Mouse (Mus musculus) cerebellum, postnatal 25 days (tissue): ENCODE measurements around the gene Fam205a1.
A peak's percentile ranks its signal among the peaks of the same experiment; 100 is the strongest.
"Not testable (repeated sequence)": the region's sequence is repeated elsewhere in the genome, so short reads cannot be mapped to it uniquely, and the experiment has no call there.

Experiments
- DNase-seq, 2 experiments: peaks; one replicate each; pipeline ENCODE4 v3.0.0; 2021; ENCODE audit warnings: mixed read lengths in 2 of 2

Fam205a1 gene

GRCm38 (mm10) chr4:42853788-42854187, at the start of gene Fam205a1:
Gene Fam205a1 (minus strand): TSS chr4:42853888.
- DNase-seq: not testable (repeated sequence)

GRCm38 (mm10) chr4:42902730-42903129, 49.0 kb upstream of the Fam205a1 start:
- DNase-seq: no peak

- DNase-seq: peak in 1 of 2 experiments; percentile 53
Observed at GRCm38 (mm10) chr4:42902174-42902573, 48.5 kb upstream of the Fam205a1 start.

- DNase-seq: peak; percentile 20 to 28
Observed at GRCm38 (mm10) chr4:42900878-42901277, 47.2 kb upstream of the Fam205a1 start.

DNA sequence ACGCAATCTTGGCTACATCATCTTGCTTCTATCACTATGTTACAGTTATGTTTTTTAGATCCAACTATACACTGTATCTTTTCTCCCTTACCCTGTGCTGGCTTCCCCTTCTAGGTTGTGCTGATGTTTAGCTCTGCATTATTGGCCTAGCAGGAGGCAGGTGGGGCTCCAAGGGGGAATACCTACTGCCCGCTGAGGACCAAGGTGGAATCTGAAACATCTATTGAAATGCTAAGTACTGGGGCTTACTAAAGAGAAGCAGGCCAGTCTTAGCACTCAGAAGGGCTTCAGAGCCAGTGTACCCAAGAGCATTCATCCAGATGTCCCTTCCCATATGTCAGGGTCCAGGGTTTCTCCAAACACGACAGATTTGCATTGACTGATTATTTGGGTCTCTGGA, 45.2 kb upstream of the Fam205a1 start:
- DNase-seq: no peak

GRCm38 (mm10) chr4:42895118-42895517, 41.4 kb upstream of the Fam205a1 start:
- no peak for DNase-seq

DNA sequence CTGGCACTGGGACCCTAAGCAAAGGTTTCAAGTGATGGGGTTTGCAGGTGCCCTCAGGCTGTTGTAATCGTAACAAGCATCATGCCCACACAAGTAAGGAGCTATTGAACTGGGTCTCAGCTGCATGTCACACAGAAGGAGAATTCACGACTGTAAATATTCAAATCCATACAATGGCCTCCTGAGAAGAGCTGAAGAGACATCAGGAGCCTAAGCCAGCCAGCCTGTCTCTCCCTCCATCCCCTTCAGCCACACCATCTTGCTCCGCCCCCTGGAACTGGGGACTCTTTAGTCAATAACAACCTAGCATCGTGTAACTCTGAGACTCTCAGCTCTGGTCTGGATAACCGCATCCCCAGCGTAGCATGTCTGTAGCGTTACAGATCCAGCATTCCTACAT, 37.5 kb upstream of the Fam205a1 start:
- no peak for DNase-seq

- DNase-seq: no peak
Observed at GRCm38 (mm10) chr4:42888806-42889205, 35.1 kb upstream of the Fam205a1 start.

DNA sequence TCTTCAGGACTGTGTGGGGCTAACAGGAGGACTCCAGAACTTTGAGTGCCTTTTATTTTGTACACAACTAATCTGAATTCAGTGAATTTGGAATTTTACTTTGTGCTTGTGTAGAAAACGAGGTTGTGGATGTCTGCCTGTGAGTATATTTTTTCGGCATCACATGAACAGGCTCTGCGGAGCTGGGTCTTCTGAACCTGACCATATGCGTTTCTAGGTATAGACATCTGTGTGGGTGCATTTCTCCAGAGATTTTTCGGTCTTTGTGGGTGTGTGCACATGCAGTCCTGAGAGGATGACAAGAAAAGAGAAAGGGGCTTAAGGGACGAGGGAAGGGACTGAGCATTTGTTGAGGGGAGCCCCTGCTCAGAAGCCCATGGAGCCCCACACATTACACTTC, 33.2 kb upstream of the Fam205a1 start:
- DNase-seq: no peak

DNA sequence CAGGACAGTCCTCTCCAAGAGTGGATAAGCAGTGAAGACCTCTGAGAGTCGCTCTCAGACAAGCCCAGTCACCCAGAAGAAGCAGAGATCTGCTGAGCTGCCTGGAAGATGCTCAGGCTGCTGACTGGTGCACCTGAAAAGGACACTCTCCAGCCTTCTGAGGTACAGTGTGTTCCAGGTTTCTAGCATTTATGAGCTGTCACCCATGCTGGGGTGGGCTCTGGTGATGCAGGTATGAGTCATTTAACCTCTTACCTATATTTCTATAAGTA, 26.9 kb upstream of the Fam205a1 start:
- DNase-seq: no peak

DNA sequence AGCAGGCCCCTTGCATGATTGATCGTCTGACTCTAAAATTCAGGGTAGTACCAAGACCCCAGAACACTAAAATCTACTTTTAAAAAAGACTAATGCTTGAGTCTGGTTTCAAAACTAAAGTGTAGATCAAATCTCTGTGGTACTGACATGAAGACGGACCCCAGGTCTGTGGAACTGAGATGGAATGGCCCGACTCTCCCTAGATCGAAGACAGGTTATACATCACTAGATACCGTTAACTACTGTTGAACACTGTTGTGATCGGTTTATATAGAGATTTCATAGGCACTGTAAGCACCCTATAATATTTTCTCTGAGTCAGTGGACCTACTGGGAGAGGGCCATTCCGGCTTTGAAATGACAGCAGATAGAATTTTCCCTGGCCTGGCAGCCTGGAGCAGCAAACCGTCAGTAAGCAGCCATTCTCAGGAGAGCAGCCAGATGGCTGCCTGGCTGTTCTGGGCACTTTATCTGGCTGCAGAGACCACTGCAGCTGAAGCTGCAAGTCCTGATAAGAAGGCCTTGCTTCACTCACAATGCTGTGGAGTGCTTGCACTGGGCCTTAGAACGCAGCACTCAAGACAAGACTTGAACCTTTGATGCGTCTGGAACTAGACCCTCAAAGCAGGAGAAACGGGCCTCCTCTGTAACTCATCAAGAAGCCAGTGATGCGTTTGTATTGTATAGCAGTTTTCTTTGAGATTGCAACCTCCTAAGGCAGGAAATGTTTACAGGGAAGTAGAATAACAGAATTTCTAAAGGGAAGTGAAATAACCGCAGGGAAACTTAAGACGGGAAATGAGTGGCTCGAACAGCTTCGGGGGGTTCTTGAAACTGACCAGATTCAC, 26.4 kb upstream of the Fam205a1 start:
- DNase-seq: peak in 1 of 2 experiments; percentile 20

DNA sequence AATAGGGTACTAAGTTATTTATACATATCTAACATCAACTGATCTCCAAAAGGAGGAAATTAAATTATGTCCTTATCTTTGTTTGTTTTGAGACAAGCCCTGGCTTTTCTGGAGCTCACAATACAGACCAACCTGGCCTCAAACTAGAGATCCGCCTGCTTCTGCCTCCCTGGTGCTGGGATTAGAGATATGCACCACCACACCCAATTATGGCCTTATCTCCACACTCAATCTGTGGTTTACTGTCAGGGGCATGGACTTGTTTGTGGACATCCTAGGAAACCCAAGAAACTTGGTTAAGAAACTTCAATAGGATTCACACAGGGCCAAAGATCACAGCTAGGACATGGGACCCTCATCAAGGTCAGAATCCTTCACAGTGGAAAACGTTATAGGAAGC, 24.0 kb upstream of the Fam205a1 start:
- DNase-seq: no peak

GRCm38 (mm10) chr4:42876586-42877291, 23.1 kb upstream of the Fam205a1 start:
- DNase-seq: peak; percentile 58 to 73

GRCm38 (mm10) chr4:42874134-42874533, 20.4 kb upstream of the Fam205a1 start, which contains the start of gene Fam205c:
Gene Fam205c (minus strand): TSS chr4:42874234.
- DNase-seq: no peak

- DNase-seq: no peak
Observed at GRCm38 (mm10) chr4:42872746-42873435, 19.2 kb upstream of the Fam205a1 start.

DNA sequence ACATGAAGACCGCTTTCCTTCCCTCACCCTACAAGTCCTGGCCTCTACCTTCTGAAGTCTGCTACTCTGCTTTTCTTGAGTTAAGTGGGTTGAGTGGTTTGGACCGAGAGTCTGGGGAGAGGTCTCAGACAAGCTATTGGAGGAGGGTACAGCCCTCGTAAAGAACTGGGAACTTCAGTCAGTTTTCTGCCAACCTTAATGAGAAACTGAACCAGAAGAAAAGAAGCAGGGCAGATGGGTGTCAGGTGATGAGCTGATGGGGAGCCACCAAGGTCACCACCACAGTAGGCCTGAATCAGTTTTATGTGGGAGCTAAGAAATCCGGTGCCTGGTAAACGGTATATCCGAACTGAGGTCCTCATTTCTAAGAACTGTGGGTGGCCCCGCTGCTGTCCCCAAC, 18.5 kb upstream of the Fam205a1 start:
- DNase-seq: no peak

DNA sequence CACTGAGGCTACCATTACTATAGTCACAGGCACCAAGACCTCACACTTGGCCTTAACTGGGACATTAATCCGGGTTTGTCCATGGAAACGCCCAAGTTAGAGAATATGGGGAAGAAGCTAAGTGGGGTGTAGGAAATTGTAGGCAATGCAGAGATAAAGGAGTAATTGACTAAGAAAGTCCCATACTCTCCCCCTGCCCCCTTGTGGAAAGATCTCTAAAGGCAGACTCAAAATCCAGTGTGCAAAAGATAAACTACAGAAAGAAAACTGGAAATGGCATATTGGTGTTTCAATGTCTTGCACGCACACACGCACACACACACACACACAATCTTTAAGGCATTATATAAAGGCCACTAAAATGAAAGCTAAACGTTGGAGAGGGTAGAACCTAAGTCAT, 17.1 kb upstream of the Fam205a1 start:
- no peak for DNase-seq

GRCm38 (mm10) chr4:42868193-42868592, 14.5 kb upstream of the Fam205a1 start:
- DNase-seq: no peak

- DNase-seq: no peak
Observed at GRCm38 (mm10) chr4:42867390-42867789, 13.7 kb upstream of the Fam205a1 start.

DNA sequence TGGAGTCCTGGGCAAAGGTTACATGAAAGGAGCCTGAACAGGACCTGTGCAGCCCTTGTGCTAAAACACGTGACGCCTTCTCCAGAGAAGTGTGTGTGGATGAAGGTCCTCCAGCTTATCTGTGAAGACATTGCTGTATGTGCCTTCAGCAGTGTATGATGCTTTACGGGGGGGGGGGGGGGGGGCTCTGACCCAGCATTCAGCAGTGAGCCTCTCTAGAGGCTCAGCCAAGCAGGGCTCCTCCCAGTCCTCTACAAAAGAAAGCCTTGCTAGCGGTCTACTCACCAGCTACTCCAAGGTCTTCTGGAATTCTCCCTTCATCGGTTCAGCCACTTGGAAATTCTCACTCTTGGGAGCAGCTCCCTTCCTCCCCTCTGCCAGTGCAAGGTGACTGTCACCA, 9.8 kb upstream of the Fam205a1 start:
- DNase-seq: not testable (repeated sequence)

DNA sequence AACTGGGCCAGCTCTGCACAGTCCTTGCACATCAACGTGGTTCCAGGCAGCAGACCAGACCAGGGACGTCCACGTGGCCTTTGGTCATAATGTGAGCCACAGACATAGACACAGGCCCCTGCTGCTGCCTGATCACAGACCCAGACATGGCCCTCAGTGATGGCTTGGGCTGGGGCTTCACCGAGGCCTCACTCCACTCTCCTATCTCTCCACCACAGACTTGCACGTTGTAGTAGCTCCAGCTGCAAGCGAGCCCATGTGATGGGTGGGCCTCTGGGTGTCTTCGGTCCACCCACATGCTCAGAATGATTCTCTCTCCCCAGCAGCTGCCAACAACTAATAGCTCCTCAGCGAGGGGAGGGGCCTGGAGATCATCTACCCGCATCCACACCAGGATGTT, 6.8 kb upstream of the Fam205a1 start:
- DNase-seq: not testable (repeated sequence)

DNA sequence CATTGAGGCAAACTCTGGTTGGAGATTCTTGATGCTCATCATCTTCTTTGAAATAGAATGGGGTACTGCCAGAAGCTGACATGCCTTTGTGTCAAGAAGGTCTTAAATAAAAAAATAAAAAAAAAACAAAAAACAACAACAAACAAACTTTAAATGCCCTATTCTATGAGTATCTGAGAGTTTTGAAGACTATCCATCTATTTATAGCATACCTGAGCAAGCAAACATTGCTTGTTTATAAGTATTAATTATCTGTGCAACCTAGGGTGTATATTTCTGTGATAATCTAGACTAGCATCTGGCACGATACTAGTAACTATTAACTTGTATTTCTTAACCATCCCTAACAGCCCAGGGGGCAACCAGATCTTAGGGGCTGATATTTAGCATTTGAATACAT, 3.0 kb upstream of the Fam205a1 start, which contains the start of gene Gm12394:
Gm12394 (minus strand) TSS at position 101 of the 400 bp plus-strand sequence.
- DNase-seq: not testable (repeated sequence)
